ENCODE assay signal across 8 mouse cellular contexts in genomic region chr2:92391703-92392317, GRCm38 (mm10). TPM values are rescaled to one million over a fixed set of nuclear protein-coding genes. Genes with fewer than 3 reads are reported as not detected.
DNase-seq lines count a peak whose midpoint lies in the region; ATAC-seq and TF ChIP-seq lines count a peak whose summit lies in the region.

No protein-coding gene starts in this region.

- H3K4me1 ChIP-seq in erythroblast, embryonic 14.5 days (ENCODE audit: control insufficient read depth) = peaks cover 7% of the 10 kb centered on the region
- H3K4me1 ChIP-seq in neural tube, embryonic 11.5 days (ENCODE audit: control insufficient read depth, insufficient read depth, low read length) = peaks cover 48% of the 10 kb centered on the region
- H3K4me1 ChIP-seq in limb, embryonic 14.5 days (ENCODE audit: control insufficient read depth, insufficient read depth, low read length) = peaks cover 21% of the 10 kb centered on the region
- peaks cover 37% of the 10 kb centered on the region for H3K4me1 ChIP-seq in stomach, embryonic 16.5 days (ENCODE audit: control insufficient read depth, insufficient read depth, low read length)

- no peak for DNase-seq in neural tube, embryonic 11.5 days (ENCODE audit: low spot score)
- DNase-seq in neural tube, embryonic 10.5 days (ENCODE audit: extremely low spot score, low spot score) = no peak
- no peak for DNase-seq in limb, embryonic 14.5 days (ENCODE audit: low spot score)
- no peak for DNase-seq in kidney, adult 8-10 months
- no peak for DNase-seq in layer of hippocampus, adult 11-12 months (ENCODE audit: low spot score)

- no peaks in the 10 kb centered on the region; the same call in 1 of the 2 replicates for H3K36me3 ChIP-seq in erythroblast, embryonic 14.5 days (ENCODE audit: control insufficient read depth)
- peaks cover 2% of the 10 kb centered on the region for H3K36me3 ChIP-seq in neural tube, embryonic 11.5 days (ENCODE audit: control insufficient read depth, insufficient read depth, low read length)
- H3K36me3 ChIP-seq in limb, embryonic 14.5 days (ENCODE audit: control insufficient read depth, insufficient read depth, low read length) = peaks cover 6% of the 10 kb centered on the region; the same call in 1 of the 2 replicates
- no peaks in the 10 kb centered on the region for H3K36me3 ChIP-seq in stomach, embryonic 16.5 days (ENCODE audit: control insufficient read depth, insufficient read depth, low read length)

- no peak for TF ChIP-seq POLR2A in limb, embryonic 14.5 days (IDR thresholded peaks at IDR 0.05; ENCODE audit: borderline replicate concordance, extremely low read depth, insufficient read depth, insufficient read length)

- peak overlapping the region; percentile 62 for H3K9ac ChIP-seq in neural tube, embryonic 11.5 days (ENCODE audit: low read length)
- peak overlapping the region; percentile 50 for H3K9ac ChIP-seq in limb, embryonic 14.5 days (ENCODE audit: low read depth, low read length, severe bottlenecking)
- H3K9ac ChIP-seq in stomach, embryonic 16.5 days (ENCODE audit: low read length) = peak overlapping the region; percentile 63

- 22% methylated on average over 11 of the region's 11 CpGs for WGBS in neural tube, embryonic 11.5 days
- 19% methylated on average over 11 of the region's 11 CpGs for WGBS in limb, embryonic 14.5 days
- 22% methylated on average over 11 of the region's 11 CpGs for WGBS in stomach, embryonic 16.5 days

- H3K4me3 ChIP-seq in erythroblast, embryonic 14.5 days (replicated peaks) = peak overlapping the region; percentile 22
- peak overlapping the region; percentile 39 for H3K4me3 ChIP-seq in neural tube, embryonic 11.5 days (ENCODE audit: low read depth, low read length)
- peak overlapping the region; percentile 36 for H3K4me3 ChIP-seq in limb, embryonic 14.5 days (replicated peaks; ENCODE audit: low read length)
- peak overlapping the region; percentile 39 for H3K4me3 ChIP-seq in stomach, embryonic 16.5 days (replicated peaks; ENCODE audit: low read length)

- peaks cover 95% of the 10 kb centered on the region for H3K27me3 ChIP-seq in erythroblast, embryonic 14.5 days (ENCODE audit: control insufficient read depth)
- H3K27me3 ChIP-seq in neural tube, embryonic 11.5 days (ENCODE audit: control insufficient read depth, insufficient read depth, low read length) = no peaks in the 10 kb centered on the region
- H3K27me3 ChIP-seq in limb, embryonic 14.5 days (ENCODE audit: control insufficient read depth, insufficient read depth, low read length) = no peaks in the 10 kb centered on the region
- no peaks in the 10 kb centered on the region for H3K27me3 ChIP-seq in stomach, embryonic 16.5 days (ENCODE audit: control insufficient read depth, insufficient read depth, low read length)

- H3K4me2 ChIP-seq in neural tube, embryonic 11.5 days (ENCODE audit: low read depth) = peak overlapping the region; percentile 58
- peak overlapping the region; percentile 52 for H3K4me2 ChIP-seq in limb, embryonic 14.5 days (replicated peaks; ENCODE audit: low read depth, low read length, severe bottlenecking)
- H3K4me2 ChIP-seq in stomach, embryonic 16.5 days (ENCODE audit: low read depth, low read length) = peak overlapping the region; percentile 53

- H3K9me3 ChIP-seq in erythroblast, embryonic 14.5 days (ENCODE audit: control insufficient read depth, low read length) = peaks cover 2% of the 10 kb centered on the region; the same call in 1 of the 2 replicates
- H3K9me3 ChIP-seq in neural tube, embryonic 11.5 days (ENCODE audit: control insufficient read depth, low read length) = no peaks in the 10 kb centered on the region
- no peaks in the 10 kb centered on the region for H3K9me3 ChIP-seq in limb, embryonic 14.5 days (ENCODE audit: control insufficient read depth, low read length)
- H3K9me3 ChIP-seq in stomach, embryonic 16.5 days (replicated peaks; ENCODE audit: control insufficient read depth, low read length) = no peaks in the 10 kb centered on the region

- ATAC-seq in erythroblast, adult 5-6 weeks (replicated peaks; ENCODE audit: low FRiP score, poor library complexity, severe bottlenecking) = no peak
- ATAC-seq in neural tube, embryonic 11.5 days (ENCODE audit: insufficient read depth, low FRiP score, low TSS enrichment) = 0 out of 2 replicates have a peak, but pooled peaks have one; percentile 0
- ATAC-seq in limb, embryonic 14.5 days (ENCODE audit: low FRiP score, low read depth) = no peak
- no peak for ATAC-seq in stomach, embryonic 16.5 days (ENCODE audit: insufficient read depth, low FRiP score)

- H3K27ac ChIP-seq in neural tube, embryonic 11.5 days (ENCODE audit: low read depth, low read length) = peak overlapping the region; percentile 93
- peak overlapping the region; percentile 28 for H3K27ac ChIP-seq in limb, embryonic 14.5 days (replicated peaks; ENCODE audit: low read depth, low read length)
- peak overlapping the region; percentile 57 for H3K27ac ChIP-seq in stomach, embryonic 16.5 days (ENCODE audit: low read length)

RNA-seq across cellular contexts. Expression of gene Mapk8ip1, which starts 9.3 kb away (rescaled TPM):
- 0.03 TPM in 1 of 2 replicates, not detected in the other for polyA plus RNA-seq in erythroblast, embryonic 14.5 days (2012)
- total RNA-seq in erythroblast, adult 5-6 weeks (2015; ENCODE audit: low replicate concordance) = not detected in 2 replicates
- not detected in 2 replicates for total RNA-seq in erythroblast, adult 5-6 weeks (2017; ENCODE audit: low replicate concordance)
- 39.1 and 44.2 TPM in 2 replicates for polyA plus RNA-seq in neural tube, embryonic 11.5 days (2014; fragmentation: Nextera tagmentation; extraction: Ambion mirVana)
- 42.5 and 54.8 TPM in 2 replicates for polyA plus RNA-seq in limb, embryonic 14.5 days (2012; rRNA removed)
- 12.9 and 13.8 TPM in 2 replicates for polyA plus RNA-seq in limb, embryonic 14.5 days (2014; fragmentation: Nextera tagmentation; extraction: Ambion mirVana)
- polyA plus RNA-seq in stomach, embryonic 16.5 days (2015; fragmentation: Nextera tagmentation; extraction: Ambion mirVana) = 12.5 and 14.9 TPM in 2 replicates

RNA-seq across cellular contexts. Expression of gene 1700029I15Rik, which starts 9.5 kb away (rescaled TPM):
- polyA plus RNA-seq in erythroblast, embryonic 14.5 days (2012) = 0.23 and 0.41 TPM in 2 replicates
- not detected in 2 replicates for total RNA-seq in erythroblast, adult 5-6 weeks (2015; ENCODE audit: low replicate concordance)
- total RNA-seq in erythroblast, adult 5-6 weeks (2017; ENCODE audit: low replicate concordance) = 0.70 and 4.0 TPM in 2 replicates
- polyA plus RNA-seq in neural tube, embryonic 11.5 days (2014; fragmentation: Nextera tagmentation; extraction: Ambion mirVana) = 1.0 and 3.1 TPM in 2 replicates
- polyA plus RNA-seq in limb, embryonic 14.5 days (2012; rRNA removed) = 3.1 and 3.5 TPM in 2 replicates
- polyA plus RNA-seq in limb, embryonic 14.5 days (2014; fragmentation: Nextera tagmentation; extraction: Ambion mirVana) = 1.7 and 2.4 TPM in 2 replicates
- 3.5 and 5.4 TPM in 2 replicates for polyA plus RNA-seq in stomach, embryonic 16.5 days (2015; fragmentation: Nextera tagmentation; extraction: Ambion mirVana)

RNA-seq across cellular contexts. Expression of gene Large2, which starts 17.1 kb away (rescaled TPM):
- polyA plus RNA-seq in erythroblast, embryonic 14.5 days (2012) = 0.03 TPM in 1 of 2 replicates, not detected in the other
- total RNA-seq in erythroblast, adult 5-6 weeks (2015; ENCODE audit: low replicate concordance) = 4.2 TPM in 1 of 2 replicates, not detected in the other
- total RNA-seq in erythroblast, adult 5-6 weeks (2017; ENCODE audit: low replicate concordance) = not detected in 2 replicates
- 3.0 and 4.9 TPM in 2 replicates for polyA plus RNA-seq in neural tube, embryonic 11.5 days (2014; fragmentation: Nextera tagmentation; extraction: Ambion mirVana)
- 32.7 and 41.1 TPM in 2 replicates for polyA plus RNA-seq in limb, embryonic 14.5 days (2012; rRNA removed)
- polyA plus RNA-seq in limb, embryonic 14.5 days (2014; fragmentation: Nextera tagmentation; extraction: Ambion mirVana) = 15.0 and 16.3 TPM in 2 replicates
- 12.6 and 15.5 TPM in 2 replicates for polyA plus RNA-seq in stomach, embryonic 16.5 days (2015; fragmentation: Nextera tagmentation; extraction: Ambion mirVana)

RNA-seq across cellular contexts. Expression of gene Pex16, which starts 17.3 kb away (rescaled TPM):
- 2.6 and 3.5 TPM in 2 replicates for polyA plus RNA-seq in erythroblast, embryonic 14.5 days (2012)
- 0.38 and 2.3 TPM in 2 replicates for total RNA-seq in erythroblast, adult 5-6 weeks (2015; ENCODE audit: low replicate concordance)
- 3.7 and 6.6 TPM in 2 replicates for total RNA-seq in erythroblast, adult 5-6 weeks (2017; ENCODE audit: low replicate concordance)
- polyA plus RNA-seq in neural tube, embryonic 11.5 days (2014; fragmentation: Nextera tagmentation; extraction: Ambion mirVana) = 21.5 and 22.4 TPM in 2 replicates
- polyA plus RNA-seq in limb, embryonic 14.5 days (2012; rRNA removed) = 26.4 and 30.6 TPM in 2 replicates
- polyA plus RNA-seq in limb, embryonic 14.5 days (2014; fragmentation: Nextera tagmentation; extraction: Ambion mirVana) = 22.3 TPM in 2 replicates
- 27.8 and 31.9 TPM in 2 replicates for polyA plus RNA-seq in stomach, embryonic 16.5 days (2015; fragmentation: Nextera tagmentation; extraction: Ambion mirVana)

RNA-seq across cellular contexts. Expression of gene Cry2, which starts 42.0 kb away (rescaled TPM):
- polyA plus RNA-seq in erythroblast, embryonic 14.5 days (2012) = 0.36 and 0.45 TPM in 2 replicates
- total RNA-seq in erythroblast, adult 5-6 weeks (2015; ENCODE audit: low replicate concordance) = 0.19 and 0.63 TPM in 2 replicates
- 1.3 and 1.5 TPM in 2 replicates for total RNA-seq in erythroblast, adult 5-6 weeks (2017; ENCODE audit: low replicate concordance)
- polyA plus RNA-seq in neural tube, embryonic 11.5 days (2014; fragmentation: Nextera tagmentation; extraction: Ambion mirVana) = 21.4 and 22.3 TPM in 2 replicates
- 27.2 and 33.5 TPM in 2 replicates for polyA plus RNA-seq in limb, embryonic 14.5 days (2012; rRNA removed)
- polyA plus RNA-seq in limb, embryonic 14.5 days (2014; fragmentation: Nextera tagmentation; extraction: Ambion mirVana) = 30.2 and 34.8 TPM in 2 replicates
- 23.4 and 26.5 TPM in 2 replicates for polyA plus RNA-seq in stomach, embryonic 16.5 days (2015; fragmentation: Nextera tagmentation; extraction: Ambion mirVana)

Comparison
In these comparisons a context has a peak if more than half of its experiments do, and no peak if none do; other contexts are left out.
1. H3K27ac ChIP-seq: peak in every context shown above with its lines; median percentile 93 in neural tube, embryonic 11.5 days; 57 in stomach, embryonic 16.5 days; 28 in limb, embryonic 14.5 days.
2. RNA of gene Mapk8ip1, which starts 9.3 kb away (polyA plus RNA-seq): 39.1 to 44.2 TPM in neural tube, embryonic 11.5 days, 12.9 to 54.8 TPM in limb, embryonic 14.5 days and 12.5 to 14.9 TPM in stomach, embryonic 16.5 days; 0.03 TPM in erythroblast, embryonic 14.5 days; every median in the first group is over 10 times any median in the second.
3. Peak in every context shown above with its lines, with median percentiles within 50 percentile points of each other: H3K4me3 ChIP-seq, H3K4me2 ChIP-seq and H3K9ac ChIP-seq.